Mouse (Mus musculus): ENCODE data around the gene Srprb. TPM values are rescaled to one million over a fixed set of nuclear protein-coding genes. Genes with fewer than 3 reads are reported as not detected.
"Not testable (repeated sequence)": the region's sequence is repeated elsewhere in the genome, so short reads cannot be mapped to it uniquely, and the experiment has no call there.

The Srprb gene
- polyA plus RNA-seq, 1 experiment, result 14.3 TPM

DNA sequence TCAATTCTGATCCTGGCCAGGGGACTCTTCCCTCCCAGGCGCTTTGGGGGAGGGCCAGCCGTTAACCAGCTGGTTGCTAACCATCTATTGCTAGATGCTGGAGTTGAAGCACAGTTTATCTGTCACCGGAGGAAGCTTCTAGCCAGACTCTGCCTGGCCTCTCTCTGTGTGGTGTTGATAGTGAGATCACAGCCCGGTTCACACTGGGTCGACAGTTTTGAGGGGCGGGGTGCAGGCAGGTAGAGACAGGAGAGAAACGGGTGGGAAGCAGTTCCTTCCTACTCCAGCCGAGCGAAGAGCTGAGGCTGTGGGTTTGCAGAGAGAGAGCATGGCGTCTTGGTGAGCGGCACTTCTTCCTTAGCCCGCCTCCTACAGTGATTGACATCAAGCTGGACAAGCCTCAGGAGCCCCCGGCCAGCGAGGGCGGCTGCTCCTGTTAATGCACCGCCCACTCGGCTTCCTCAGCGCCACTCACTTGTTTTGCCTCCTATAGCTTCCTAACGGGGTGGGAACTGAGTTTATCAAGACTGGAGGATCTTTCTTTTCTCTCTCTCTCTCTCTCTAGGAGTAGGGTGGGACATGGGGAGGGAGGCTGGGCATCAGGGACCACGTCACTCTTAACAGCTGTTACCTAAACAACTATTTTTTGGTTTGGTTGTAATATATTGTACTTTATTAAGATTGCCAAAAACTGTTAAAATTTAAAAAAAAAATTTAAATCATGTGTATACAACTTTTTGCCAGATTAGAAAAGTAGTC, 21.0 kb downstream of the Srprb start:
- Histone ChIP-seq H3K27ac (replicated peaks; ENCODE audit: low read depth, low read length) (no peak overlapping the region), H3K4me3 (ENCODE audit: insufficient read depth, low read depth, low read length) (peak overlapping the region; percentile 60)

DNA sequence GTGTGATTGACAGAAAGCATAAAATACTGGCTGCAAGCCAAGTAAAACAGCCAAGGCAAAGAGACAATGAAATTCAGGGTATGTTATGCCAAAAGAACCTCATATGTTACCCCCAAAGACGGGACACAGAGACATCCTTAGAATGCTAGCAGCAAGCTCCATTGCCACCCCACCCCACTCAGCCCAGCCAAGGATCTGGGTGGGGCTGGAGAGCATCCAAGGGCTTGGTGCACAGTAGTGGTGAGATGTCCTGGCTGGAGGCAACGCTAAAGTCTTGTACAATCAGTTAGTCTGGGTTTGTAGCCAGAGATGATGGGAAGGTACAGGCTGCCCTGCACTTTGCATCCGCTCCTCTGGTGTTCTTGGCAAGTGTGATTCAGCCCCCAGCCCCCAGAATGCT, 21.6 kb downstream of the Srprb start:
- Histone ChIP-seq H3K27ac (replicated peaks; ENCODE audit: low read depth, low read length) (no peak overlapping the region), H3K4me1 (ENCODE audit: control insufficient read depth, insufficient read depth, insufficient read length, low read length) (no peaks in the 10 kb centered on the region), H3K4me3 (ENCODE audit: insufficient read depth, low read depth, low read length) (no peak overlapping the region)

More for the DNA sequence above, 21.0 kb downstream of the Srprb start:
- H3K4me1 ChIP-seq (ENCODE audit: control insufficient read depth, insufficient read depth, insufficient read length, low read length), result no peaks in the 10 kb centered on the region

DNA sequence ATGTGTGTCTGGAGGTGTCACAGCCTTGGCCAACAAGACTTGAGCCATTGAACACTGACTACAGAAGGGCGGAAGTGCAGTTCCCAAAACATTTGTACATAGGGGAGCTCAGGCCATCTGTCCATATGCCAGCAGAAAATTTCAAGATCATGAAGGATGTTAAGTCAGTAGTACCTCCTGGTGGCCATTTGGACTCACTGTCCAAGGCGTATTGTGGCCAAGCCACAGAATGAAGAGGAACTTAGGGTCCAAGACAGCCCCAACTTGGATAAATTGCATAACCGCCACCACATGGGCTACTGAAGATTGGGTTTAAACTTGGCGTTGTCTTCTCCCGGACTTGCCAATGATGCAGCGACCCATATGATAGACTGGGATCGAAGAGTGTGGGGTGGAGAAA, 26.2 kb downstream of the Srprb start:
- H3K4me3 ChIP-seq (ENCODE audit: insufficient read depth, low read depth, low read length), result no peak overlapping the region
- no peak overlapping the region for H3K27ac ChIP-seq (replicated peaks; ENCODE audit: low read depth, low read length)
- no peaks in the 10 kb centered on the region for H3K4me1 ChIP-seq (ENCODE audit: control insufficient read depth, insufficient read depth, insufficient read length, low read length)

DNA sequence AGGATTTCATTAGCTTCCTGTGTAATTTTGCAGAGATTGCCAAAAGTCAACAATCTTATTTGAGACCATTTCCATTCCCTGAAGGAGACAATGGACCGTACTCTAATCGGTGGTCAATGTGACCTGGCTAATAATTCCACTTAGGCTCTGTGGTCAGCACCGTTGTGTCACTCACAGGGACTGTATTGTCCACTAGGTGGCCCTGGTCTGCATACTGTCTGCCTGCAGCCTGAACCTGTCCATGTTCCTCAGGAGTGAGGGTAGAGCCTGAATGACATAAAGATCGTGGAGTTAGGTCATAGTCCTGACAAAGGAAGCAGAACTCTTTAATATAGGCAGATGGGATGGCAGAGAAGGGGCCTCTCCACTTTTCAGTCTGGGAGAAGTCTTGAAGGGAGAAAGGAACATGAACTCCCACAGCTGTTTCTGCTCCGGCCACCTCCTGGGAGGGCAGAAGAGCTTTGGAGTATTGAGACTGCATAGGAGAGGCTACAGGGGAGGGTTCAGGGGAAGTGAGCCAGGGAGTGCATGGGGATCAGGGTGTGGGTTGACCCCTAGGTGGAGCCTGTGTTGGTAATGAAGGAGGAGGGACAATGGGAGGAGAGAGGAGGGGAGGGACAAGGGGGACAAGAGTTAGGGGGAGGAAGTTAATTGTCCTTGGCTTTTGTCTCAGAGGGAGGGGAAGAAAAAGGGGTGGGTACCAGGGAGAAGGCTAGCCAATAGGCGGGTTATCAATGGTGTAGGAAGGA, 27.0 kb downstream of the Srprb start:
- H3K27ac ChIP-seq (replicated peaks; ENCODE audit: low read depth, low read length), result no peak overlapping the region
- no peak overlapping the region for H3K4me3 ChIP-seq (ENCODE audit: insufficient read depth, low read depth, low read length)
- no peaks in the 10 kb centered on the region for H3K4me1 ChIP-seq (ENCODE audit: control insufficient read depth, insufficient read depth, insufficient read length, low read length)

DNA sequence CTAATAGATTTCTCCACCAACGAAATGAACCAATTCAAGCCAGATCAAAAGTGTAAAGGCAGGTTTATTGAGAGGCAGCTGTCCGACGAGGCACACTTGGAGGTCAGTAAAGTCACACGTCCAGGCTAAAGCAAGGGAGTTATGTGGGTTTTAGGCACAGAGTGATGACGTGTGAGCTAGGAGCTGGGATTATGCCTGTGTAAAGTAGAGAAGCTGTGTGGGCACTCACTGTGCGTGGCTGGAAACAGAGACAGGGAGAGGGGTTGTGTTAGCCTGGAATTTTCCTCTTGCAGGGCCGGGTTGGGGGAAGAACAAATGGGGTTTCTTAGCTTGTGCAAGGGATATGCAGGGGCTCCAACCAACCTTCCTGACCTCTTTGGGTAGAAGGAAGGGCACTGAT, 33.2 kb downstream of the Srprb start:
- H3K4me1 ChIP-seq (ENCODE audit: control insufficient read depth, insufficient read depth, insufficient read length, low read length), result no peaks in the 10 kb centered on the region
- no peak overlapping the region for H3K4me3 ChIP-seq (ENCODE audit: insufficient read depth, low read depth, low read length)
- no peak overlapping the region for H3K27ac ChIP-seq (replicated peaks; ENCODE audit: low read depth, low read length)

DNA sequence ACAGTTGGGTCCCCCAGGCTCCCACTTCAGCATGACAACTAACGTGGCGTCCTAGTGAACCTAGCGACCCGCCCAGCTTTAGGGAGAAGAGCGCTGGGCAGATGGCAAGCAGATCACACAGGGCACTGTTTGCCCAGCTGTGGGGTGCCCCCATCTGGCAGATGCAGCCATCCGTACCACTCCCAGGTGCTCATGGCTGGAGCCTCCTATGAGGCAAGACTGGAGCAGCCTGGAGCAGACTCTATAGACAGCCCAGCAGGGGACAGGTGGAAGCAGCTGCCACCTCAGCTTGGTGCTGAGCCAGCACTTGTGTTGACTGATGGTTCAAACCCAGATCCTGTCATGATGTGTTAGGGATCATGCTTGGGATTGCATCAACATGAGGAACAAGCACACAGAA, 33.9 kb downstream of the Srprb start:
- H3K4me3 ChIP-seq (ENCODE audit: insufficient read depth, low read depth, low read length), result no peak overlapping the region
- no peaks in the 10 kb centered on the region for H3K4me1 ChIP-seq (ENCODE audit: control insufficient read depth, insufficient read depth, insufficient read length, low read length)
- no peak overlapping the region for H3K27ac ChIP-seq (replicated peaks; ENCODE audit: low read depth, low read length)

DNA sequence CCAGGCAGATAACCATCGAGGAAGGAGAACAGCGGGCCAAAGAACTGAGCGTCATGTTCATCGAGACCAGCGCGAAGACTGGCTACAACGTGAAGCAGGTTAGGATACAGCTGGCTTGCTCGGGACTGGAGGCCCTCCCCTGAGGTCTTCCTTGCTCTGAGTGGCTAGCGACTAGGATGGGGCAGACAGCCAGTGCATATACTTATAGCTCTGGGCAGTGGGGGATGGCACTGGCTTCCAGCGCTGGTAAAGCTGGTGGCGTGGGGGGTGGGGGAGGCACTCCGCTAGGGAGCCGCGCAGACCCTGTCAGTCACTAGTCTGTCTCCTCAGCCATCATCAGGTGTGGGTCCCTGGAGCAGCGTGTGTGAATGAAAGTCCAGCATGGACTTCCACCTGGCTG, 38.1 kb downstream of the Srprb start:
- H3K4me1 ChIP-seq (ENCODE audit: control insufficient read depth, insufficient read depth, insufficient read length, low read length), result no peaks in the 10 kb centered on the region
- no peak overlapping the region for H3K27ac ChIP-seq (replicated peaks; ENCODE audit: low read depth, low read length)
- no peak overlapping the region for H3K4me3 ChIP-seq (ENCODE audit: insufficient read depth, low read depth, low read length)

DNA sequence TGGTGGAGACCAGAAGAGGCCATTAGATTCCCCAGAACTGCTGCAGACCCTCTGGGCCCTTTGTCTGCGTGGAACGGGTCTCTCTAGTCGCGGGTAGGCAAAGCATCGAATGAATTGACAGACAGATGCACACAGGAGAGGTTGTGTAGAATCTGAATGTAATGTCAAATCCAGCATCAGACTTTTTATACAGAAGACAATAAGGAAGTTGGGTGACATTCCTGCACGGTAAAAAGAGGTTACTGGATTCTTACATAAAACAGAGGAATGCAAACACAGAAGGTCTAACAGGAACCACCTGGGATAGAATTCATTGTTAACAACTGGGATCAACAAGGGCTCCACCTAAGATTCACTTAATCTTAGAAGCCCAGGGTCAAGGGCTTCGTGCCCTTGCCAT, 46.8 kb downstream of the Srprb start:
- not testable (repeated sequence) for H3K4me3 ChIP-seq (ENCODE audit: insufficient read depth, low read depth, low read length); H3K27ac ChIP-seq (replicated peaks; ENCODE audit: low read depth, low read length); H3K4me1 ChIP-seq (ENCODE audit: control insufficient read depth, insufficient read depth, insufficient read length, low read length)

DNA sequence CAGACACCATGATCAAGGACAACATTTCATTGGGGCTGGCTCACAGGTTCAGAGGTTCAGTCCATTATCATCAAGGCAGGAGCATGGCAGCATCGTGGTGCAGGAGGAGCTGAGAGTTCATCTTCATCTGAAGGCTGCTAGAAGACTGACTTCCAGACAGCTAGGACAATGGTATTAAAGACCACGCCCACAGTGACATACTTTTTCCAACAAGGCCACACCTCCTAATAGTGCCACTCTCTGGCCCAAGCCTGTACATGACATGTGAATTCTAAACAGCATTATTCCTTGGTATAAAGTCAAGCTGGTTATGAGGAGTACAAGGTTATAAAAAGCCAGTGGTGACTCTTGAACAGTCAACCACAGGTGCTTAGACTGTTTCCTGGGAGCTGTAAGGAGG, 47.4 kb downstream of the Srprb start:
- Histone ChIP-seq H3K27ac (replicated peaks; ENCODE audit: low read depth, low read length) (no peak overlapping the region), H3K4me1 (ENCODE audit: control insufficient read depth, insufficient read depth, insufficient read length, low read length) (no peaks in the 10 kb centered on the region), H3K4me3 (ENCODE audit: insufficient read depth, low read depth, low read length) (no peak overlapping the region)

DNA sequence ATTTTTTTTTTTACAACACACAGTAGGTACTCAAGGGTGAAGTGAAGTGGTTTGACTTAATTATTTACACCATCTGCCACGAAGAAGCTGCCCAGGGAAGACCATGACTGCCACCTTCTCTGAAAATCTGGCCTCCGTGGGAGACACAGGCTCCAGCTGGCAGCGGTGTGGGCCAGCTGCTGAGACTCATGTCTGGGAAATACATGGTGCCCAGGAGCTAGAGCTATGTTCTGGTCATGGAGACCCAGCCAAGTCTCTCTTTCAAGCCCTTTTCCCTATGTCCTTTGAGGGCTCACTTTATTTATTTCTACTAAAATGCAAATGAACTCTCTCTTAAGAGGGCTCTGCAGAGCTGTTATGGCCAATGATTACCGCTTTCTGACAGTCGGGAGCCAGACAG, 48.7 kb downstream of the Srprb start:
- Histone ChIP-seq H3K27ac (replicated peaks; ENCODE audit: low read depth, low read length) (no peak overlapping the region), H3K4me3 (ENCODE audit: insufficient read depth, low read depth, low read length) (no peak overlapping the region), H3K4me1 (ENCODE audit: control insufficient read depth, insufficient read depth, insufficient read length, low read length) (no peaks in the 10 kb centered on the region)

DNA sequence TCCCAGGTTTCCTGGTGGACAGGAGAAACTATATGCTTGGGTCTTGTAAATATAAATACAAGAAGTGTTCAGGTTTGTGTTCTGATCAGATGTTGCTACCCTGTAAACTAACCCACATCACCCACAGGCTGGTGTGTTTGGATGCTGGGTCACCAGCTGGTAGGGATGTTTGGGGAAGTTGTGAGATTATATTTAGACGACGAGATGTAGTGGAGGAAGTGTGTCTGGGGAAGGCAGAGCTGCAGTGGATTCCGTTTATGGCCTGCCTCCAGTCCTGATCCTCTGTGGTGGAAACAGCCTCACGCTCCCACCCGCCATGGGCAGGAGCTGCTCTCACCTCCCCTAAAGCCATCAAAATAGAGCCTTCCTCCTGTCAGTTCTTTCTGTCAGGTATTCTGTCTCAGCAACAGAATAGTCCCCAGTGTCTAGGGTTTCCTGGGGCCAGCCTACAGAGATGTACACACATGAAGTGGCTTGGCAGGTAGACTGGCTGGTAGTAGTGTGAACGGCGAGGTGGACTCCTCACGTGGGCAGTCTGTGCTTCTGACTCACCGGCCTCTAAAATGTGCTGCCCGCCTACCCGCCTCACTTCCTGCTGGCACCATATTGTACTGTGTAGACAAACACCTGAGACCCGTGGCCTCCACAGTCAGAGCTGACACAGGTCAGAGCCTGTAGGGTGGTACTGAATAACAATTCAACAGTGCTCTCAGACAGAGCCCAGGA, 52.7 kb downstream of the Srprb start:
- no peak overlapping the region for H3K4me3 ChIP-seq (ENCODE audit: insufficient read depth, low read depth, low read length)
- no peaks in the 10 kb centered on the region for H3K4me1 ChIP-seq (ENCODE audit: control insufficient read depth, insufficient read depth, insufficient read length, low read length)
- H3K27ac ChIP-seq (replicated peaks; ENCODE audit: low read depth, low read length), result no peak overlapping the region

DNA sequence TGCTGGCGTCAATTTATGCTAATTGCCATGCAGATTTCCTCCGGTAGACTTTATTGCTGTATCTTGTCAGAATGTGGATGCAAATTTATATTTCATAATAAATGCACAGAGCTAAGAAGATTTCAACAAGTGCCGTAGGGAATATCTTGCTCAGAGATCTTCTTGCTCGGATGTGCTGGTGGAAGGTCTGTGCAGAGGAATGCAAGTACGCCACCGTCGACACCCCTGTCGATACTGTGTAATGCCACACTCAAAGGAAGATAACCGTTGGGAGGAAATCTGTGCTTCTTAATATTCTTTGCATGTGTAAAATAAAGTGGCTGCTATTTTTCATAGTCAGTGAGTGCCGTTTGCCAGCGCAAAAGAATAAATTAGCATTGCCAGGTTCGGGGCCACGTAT, 54.8 kb downstream of the Srprb start:
- Histone ChIP-seq H3K4me3 (ENCODE audit: insufficient read depth, low read depth, low read length) (no peak overlapping the region), H3K4me1 (ENCODE audit: control insufficient read depth, insufficient read depth, insufficient read length, low read length) (no peaks in the 10 kb centered on the region), H3K27ac (replicated peaks; ENCODE audit: low read depth, low read length) (no peak overlapping the region)

DNA sequence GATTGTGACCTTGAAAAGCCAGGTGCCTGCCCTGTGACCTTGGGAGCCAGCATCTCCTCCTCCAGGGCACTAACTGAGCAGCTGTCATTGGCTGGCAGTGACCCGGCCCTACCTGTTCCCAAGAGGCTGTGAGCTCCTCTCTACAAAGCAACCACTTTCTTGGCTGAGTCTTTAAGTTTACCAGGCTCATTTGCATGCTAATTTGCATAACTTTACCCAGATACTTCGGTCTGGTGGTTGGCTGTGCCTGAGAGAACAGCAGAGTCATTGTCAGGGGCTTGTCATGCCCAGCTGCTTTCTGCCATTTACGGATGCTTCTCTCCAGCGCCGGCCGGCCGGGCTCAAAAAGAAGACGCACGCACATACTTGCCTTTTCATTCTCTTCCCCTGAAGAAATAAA, 55.2 kb downstream of the Srprb start:
- no peak overlapping the region for H3K4me3 ChIP-seq (ENCODE audit: insufficient read depth, low read depth, low read length)
- H3K27ac ChIP-seq (replicated peaks; ENCODE audit: low read depth, low read length), result no peak overlapping the region
- H3K4me1 ChIP-seq (ENCODE audit: control insufficient read depth, insufficient read depth, insufficient read length, low read length), result no peaks in the 10 kb centered on the region

DNA sequence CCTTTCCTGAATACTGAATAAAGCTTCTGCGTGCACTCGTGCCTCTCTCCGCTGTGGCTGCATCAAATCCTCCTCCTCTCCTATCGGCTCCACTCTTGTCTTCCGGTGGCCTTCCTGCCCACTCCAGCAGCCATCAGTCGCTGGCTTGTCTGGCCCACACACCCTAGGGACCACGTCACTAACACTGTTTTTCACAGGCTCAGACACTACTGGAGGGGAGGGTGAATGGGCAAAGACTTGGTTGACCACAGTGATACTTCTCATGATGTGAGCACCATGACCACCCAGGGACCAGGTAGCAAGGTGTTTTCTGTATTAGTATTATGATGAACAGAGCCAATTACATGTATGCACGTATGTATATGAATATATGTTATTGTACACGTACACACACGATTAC, 55.7 kb downstream of the Srprb start:
- Histone ChIP-seq H3K4me3 (ENCODE audit: insufficient read depth, low read depth, low read length) (no peak overlapping the region), H3K27ac (replicated peaks; ENCODE audit: low read depth, low read length) (no peak overlapping the region)

DNA sequence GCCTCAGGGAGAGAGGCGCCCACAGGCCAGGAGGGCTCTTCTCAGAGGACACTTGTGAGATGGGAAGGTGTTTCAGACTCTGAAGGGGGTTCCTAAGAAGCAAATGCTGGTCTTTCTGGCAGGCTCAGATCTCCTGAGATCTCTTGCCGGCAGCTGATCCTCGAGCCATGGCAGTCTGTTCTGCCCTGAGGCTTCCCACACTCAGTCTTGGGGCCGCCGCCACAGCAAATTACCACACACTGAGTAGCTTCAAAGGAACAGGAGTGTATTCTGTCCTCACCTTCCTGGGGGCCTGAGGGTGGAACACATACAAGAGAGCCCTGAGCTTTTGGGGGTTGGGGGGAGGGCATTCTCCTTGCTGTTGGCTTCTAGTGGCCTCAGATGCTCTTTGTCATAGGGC, 56.6 kb downstream of the Srprb start:
- Histone ChIP-seq H3K4me3 (ENCODE audit: insufficient read depth, low read depth, low read length) (no peak overlapping the region), H3K27ac (replicated peaks; ENCODE audit: low read depth, low read length) (no peak overlapping the region), H3K4me1 (ENCODE audit: control insufficient read depth, insufficient read depth, insufficient read length, low read length) (peaks cover 5% of the 10 kb centered on the region)

More for the DNA sequence above, 55.7 kb downstream of the Srprb start:
- no peaks in the 10 kb centered on the region for H3K4me1 ChIP-seq (ENCODE audit: control insufficient read depth, insufficient read depth, insufficient read length, low read length)
